Mouse (Mus musculus): ENCODE data around the gene Sgk2.

Gene Sgk2

GRCm38 (mm10) chr2:162987218-162987617, at the start of gene Sgk2:
TSS of gene Sgk2 (plus strand) at chr2:162987330.
- DNase-seq (ENCODE audit: low read depth, low spot score) = no peak

DNA sequence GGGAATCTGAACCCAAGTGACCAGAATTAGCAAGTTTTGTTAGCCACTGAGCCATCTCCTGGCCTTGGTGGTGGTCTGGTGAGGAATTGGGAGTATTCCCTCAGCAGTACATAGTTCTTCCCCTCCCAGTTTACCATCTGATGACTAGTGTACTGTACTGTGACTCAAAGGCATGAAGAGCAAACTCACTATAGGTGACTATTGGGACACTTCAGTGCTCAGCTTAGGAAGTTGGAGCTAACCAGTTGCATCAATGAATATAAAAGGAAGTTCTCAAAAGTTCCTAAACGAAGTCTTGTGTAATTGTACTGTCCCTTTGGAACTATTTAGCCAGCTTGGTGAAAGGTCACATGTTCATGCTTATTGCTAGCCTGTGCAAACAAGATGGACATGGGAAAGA, 47.6 kb upstream of the Sgk2 start:
- DNase-seq (ENCODE audit: low read depth, low spot score) = no peak

- no peak for DNase-seq (ENCODE audit: low read depth, low spot score)
These were observed 43.8 kb upstream of the Sgk2 start, which contains the start of gene L3mbtl1 for GRCm38 (mm10) chr2:162943148-162943846. TSS of gene L3mbtl1 (plus strand) at chr2:162943472.

GRCm38 (mm10) chr2:162943931-162944330, 43.2 kb upstream of the Sgk2 start:
- DNase-seq (ENCODE audit: low read depth, low spot score) = no peak

GRCm38 (mm10) chr2:162946964-162947363, 40.2 kb upstream of the Sgk2 start:
- no peak for DNase-seq (ENCODE audit: low read depth, low spot score)

DNA sequence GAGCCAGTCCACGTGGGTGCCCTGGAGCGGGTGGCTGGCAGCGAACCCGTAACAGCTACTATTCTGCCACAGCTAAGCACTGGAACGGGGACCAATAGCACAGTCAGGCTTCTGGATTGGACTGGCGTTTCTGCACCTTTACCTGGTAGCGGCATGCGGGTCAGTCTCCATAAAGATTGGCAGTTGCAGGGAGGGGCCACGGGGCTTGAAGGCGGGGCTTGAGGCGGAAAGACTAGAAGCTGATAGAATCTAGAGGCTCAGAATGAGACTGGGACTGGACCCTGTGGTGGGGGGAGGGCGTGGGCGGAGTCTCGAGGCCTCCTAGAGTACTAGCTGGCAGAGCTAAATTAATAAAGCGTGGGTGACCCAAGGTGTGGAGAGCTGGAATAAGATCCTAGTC, 39.4 kb upstream of the Sgk2 start:
- DNase-seq (ENCODE audit: low read depth, low spot score) = no peak

- DNase-seq (ENCODE audit: low read depth, low spot score) = no peak
These were observed 38.9 kb upstream of the Sgk2 start for GRCm38 (mm10) chr2:162948221-162948620.

GRCm38 (mm10) chr2:162950776-162951175, 36.4 kb upstream of the Sgk2 start:
- DNase-seq (ENCODE audit: low read depth, low spot score) = no peak

DNA sequence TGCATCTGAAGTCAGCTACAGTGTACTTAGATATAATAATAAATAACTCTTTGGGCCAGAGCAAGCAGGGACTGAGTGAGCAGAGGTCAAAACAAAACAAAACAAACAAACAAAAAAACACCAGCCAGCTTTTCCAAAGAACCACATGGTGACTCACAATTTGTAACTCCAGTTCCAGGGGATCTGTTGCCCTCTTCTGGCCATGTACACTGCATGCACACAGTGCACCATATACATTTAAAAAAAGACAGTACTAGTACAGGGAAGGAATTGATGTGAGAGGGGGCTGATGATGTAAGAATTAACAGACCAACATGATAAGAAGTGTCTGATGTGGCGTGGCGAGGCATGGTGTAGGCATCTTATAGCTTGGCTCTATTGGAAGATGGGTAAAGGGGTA, 30.3 kb upstream of the Sgk2 start:
- DNase-seq (ENCODE audit: low read depth, low spot score) = no peak

- DNase-seq (ENCODE audit: low read depth, low spot score) = no peak
These were observed 25.8 kb upstream of the Sgk2 start for GRCm38 (mm10) chr2:162961321-162961720.

DNA sequence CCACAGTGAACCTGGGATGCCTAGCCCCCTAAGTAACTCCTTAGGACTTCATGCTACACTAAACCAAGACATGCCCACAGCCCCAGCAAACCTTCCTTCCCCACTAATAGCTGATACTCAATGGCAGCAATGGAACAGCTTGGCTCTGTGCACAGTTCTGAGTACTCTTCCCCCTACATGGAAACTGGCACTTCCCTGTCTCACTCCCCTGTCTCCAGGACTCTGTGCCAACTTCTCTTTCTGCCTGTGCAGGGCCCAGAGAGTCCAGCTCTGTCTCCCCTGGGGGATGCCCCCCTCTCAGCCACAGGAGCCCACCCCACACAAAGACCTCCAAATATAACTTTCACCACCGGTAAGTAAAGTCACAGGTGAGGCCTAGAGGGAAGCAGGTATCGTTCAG, 20.4 kb upstream of the Sgk2 start:
- DNase-seq (ENCODE audit: low read depth, low spot score) = no peak

- no peak for DNase-seq (ENCODE audit: low read depth, low spot score)
These were observed 18.8 kb upstream of the Sgk2 start for GRCm38 (mm10) chr2:162968357-162968756.

- DNase-seq (ENCODE audit: low read depth, low spot score) = no peak
These were observed 18.0 kb upstream of the Sgk2 start for GRCm38 (mm10) chr2:162969101-162969500.

GRCm38 (mm10) chr2:162970896-162971295, 16.2 kb upstream of the Sgk2 start:
- DNase-seq (ENCODE audit: low read depth, low spot score) = no peak

- no peak for DNase-seq (ENCODE audit: low read depth, low spot score)
These were observed 14.4 kb upstream of the Sgk2 start for GRCm38 (mm10) chr2:162972752-162973151.

GRCm38 (mm10) chr2:162973206-162973605, 13.9 kb upstream of the Sgk2 start:
- no peak for DNase-seq (ENCODE audit: low read depth, low spot score)

GRCm38 (mm10) chr2:162973637-162974036, 13.5 kb upstream of the Sgk2 start:
- DNase-seq (ENCODE audit: low read depth, low spot score) = no peak

DNA sequence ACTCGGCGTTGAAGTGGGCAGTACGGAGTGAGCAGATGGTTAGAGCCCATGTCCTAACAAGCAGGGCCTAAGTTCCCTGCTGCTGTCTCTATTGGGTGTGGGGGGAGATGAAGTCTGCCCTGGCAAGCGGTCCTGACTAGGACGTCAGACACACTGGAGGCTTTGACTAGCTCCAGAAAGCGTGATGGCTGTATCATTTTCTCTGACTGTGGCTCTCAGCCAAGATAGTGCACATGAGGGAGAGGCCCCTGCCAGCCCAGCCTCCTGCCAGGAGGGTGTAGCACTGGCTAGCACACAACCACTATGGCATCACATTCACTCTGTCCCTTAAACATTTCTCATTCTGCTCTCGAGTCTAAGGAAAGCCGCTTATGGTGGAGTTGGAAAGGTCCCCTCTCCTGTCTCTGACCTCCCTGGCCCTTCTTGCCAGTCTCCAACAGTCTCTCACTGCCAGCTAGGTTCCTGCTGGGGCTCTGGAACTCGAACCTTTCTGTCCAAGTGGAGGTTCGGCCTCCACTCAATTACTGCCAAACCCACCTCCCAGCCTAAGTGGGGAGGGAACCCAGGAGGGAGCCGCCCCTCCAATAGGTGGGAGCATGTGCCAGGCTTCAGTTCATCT, 11.9 kb upstream of the Sgk2 start:
- DNase-seq (ENCODE audit: low read depth, low spot score) = no peak

- DNase-seq (ENCODE audit: low read depth, low spot score) = no peak
These were observed 11.1 kb upstream of the Sgk2 start for GRCm38 (mm10) chr2:162976001-162976400.

GRCm38 (mm10) chr2:162984381-162984780, 2.7 kb upstream of the Sgk2 start:
- DNase-seq (ENCODE audit: low read depth, low spot score) = no peak

DNA sequence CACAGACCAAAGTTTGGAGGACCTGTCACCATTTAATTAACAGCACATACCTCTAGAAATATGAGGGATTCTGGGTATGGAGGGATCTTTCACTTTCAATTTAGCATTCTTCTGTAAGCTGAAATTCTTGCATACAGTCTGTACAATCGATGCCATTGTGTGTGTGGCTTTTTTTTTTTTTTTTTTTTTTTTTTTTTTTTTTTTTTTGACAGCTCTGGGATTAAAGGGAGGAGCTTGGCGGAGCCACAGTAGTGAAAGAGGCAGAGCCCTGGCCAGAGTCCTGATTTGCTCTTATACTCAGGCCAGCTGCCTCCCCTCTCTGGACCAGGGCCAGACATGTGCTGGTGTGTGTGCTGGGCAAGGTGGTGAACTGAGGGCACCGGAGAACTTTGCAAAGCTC, 1.2 kb upstream of the Sgk2 start:
- no peak for DNase-seq (ENCODE audit: low read depth, low spot score)

GRCm38 (mm10) chr2:162986764-162987163, 366 bp upstream of the Sgk2 start:
- DNase-seq (ENCODE audit: low read depth, low spot score) = no peak

- DNase-seq (ENCODE audit: low read depth, low spot score) = no peak
These were observed 1.1 kb downstream of the Sgk2 start for GRCm38 (mm10) chr2:162988235-162988634.
